Mouse (Mus musculus) frontal cortex, postnatal 36 days (tissue): ENCODE results near the gene Smchd1.

Experiments
- DNase-seq, 2 experiments: peaks; one replicate each; pipeline ENCODE4 v3.0.0; 2022; ENCODE audit warnings: low spot score in 2 of 2

Gene Smchd1

DNA sequence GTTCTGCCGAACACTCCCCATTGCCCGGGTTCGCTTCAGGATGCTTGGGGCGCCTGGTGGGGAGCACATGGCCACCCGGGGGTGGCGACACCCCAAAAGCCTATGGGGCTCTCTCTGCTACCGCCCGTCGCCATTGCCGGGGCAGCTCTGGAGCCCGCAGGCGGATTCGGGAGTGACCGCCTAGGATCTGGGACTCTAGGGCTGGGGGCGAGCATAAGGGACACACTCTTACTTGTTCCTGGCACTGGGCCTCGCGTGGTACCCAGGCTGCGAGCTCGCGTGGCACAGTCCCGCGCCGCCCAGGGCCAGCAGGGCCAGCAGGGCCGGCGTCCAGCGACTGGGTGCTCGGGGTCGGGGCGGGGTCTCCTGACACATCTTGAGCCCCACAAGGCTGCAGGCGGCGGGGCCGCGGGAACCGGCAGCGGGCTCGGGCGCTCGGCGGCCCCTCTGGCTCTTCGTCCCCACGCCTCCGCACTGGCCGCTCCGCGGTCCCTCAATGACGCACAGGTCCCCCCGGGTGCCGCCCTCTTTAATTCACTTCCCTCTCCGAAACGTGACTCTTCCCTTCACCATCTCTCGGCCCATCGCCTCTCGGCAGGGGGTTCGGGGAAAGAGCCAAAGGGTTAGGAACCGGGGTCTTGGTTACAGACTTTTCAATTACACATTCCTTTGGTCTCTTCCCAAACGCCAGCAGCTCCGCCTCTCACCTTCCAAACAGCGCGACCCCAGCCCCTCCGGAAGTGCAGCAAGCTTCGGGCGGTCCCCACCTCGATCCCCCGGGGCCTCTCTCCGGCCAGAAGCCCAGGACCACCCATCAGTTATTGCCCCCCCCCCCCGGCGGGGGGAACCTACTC is 164.4 kb downstream of the Smchd1 start:
- DNase-seq, result no peak

DNA sequence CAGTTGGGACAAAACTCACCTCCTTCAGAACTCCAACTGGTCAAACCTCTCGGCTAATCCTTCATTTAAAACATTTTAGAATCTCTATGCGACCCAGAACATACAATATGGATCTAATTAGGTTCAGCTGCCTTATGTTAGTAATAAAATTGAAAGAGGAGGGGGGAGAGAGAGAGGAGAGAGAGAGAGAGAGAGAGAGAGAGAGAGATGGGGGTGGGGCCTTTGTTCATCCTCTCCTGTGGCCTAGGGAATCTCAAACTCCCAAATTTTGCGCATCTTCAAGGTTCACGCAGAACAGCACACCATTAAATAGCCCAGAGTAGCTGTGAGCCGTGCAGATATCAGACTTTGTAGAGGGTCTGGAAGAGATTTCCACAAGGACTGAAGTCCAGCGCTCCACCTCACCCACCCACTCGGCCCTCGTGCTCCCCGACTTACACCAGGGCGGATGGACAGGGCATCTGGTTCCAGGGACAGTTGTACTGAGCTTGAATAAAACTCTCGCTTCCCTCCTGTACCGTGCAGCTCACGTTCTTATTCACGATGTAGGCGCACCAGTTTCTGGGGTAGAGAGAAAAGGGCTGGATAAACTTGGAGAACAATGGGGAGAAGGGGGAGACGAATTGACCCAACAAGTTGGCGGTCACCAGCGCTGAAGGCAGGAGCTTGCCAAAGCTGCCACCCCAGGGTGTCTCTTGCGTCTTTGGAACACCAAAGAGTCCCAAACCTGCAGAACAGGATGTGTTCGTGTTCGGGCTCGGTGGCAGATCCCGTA is 165.2 kb downstream of the Smchd1 start:
- no peak for DNase-seq

DNA sequence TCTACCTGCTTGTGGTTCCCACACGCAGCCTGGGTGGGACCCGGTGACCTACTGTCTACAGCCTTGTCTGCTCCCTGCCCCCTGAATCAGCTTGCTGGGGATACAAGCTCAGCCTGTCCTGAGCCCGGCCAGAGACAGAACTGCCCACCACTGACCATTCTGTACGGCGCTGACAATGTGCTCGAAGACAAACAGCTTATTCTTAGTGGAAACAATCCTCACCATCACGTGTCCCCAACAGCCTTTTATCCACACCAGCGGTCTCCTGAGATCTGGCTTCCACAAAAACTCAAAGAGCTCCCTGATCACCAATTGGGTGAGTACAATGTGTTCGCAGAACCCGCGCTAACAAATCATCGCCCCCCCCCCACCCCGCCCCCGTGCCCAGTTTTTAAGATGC is 166.0 kb downstream of the Smchd1 start:
- no peak for DNase-seq

DNA sequence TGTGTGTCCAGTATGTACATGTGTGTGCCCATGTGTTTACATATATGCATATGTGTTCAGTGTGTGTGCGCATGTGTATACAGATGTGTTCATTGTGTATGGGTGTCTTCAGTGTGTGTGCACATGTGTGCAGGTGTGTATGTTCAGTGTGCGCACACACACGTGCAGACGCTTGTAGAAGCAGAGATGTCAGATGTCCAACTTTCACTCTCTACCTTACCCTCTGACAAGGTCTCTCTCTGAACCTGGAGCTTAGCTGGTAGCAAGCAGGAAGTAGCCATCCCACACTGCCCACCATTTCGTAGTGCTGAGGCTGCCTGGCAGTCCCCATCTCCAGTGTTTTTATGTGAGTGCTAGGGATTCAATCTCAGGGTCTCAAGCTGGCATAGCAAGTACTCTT is 166.8 kb downstream of the Smchd1 start:
- no peak for DNase-seq

DNA sequence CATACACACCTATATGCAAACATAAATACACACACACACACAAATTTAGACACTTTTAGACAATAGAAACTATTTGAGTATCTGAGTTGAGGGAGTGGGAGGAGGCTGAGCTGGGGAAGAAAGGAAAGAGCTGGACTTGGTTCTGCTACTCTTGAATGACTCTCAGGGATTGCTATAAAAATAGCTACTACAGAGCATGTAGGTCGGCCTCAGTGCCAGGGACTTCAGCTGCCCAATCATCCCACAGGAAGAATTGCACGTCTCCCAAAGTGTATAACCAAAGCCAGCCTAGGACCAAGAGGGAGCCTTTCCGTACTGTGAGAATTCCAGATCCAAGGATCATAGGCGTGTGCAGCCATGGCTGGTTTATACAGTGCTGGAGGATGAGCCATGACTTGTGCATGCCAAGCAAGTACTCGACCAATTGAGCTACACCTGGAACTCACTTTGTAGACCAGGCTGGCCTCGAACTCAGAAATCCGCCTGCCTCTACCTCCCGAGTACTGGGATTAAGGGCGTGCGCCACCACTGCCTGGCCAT is 167.8 kb downstream of the Smchd1 start:
- no peak for DNase-seq

DNA sequence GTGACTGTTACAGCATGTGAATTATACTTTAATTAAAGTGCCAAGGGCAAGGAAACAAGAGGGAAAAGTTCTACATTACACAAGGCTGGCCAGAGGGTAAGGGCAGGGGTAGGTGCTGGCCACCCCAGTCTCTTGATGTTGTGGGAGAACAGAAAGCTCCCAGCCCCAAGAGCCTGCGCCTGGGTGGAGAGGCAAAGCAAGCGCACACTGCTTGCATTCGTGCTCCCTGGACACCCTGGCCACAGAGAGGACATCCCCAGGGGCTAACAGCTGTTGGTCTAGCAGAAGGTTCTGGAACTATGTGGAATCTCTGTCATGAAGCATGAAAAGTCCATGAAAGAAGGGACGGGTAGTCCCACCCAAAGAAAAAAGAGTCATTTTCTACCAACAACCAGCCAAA is 168.4 kb downstream of the Smchd1 start:
- DNase-seq, result no peak

DNA sequence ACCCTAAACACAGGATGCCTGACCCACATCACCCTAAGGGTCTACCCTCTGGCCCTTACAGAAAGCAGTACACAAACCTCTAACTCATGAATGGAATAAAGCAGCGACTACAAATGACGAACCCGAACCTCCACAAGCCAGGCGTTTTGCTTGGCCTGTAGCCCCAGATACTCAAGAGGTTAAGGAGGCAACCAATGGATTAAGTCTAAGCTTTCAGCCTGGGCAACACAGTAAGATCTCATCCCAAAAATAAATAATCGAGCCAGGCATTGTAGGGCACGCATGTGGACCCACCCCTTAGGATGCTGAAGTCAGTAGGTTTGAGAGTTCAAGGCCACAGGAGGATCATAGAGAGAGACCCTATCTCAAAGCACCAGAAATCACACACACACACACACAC is 169.1 kb downstream of the Smchd1 start:
- no peak for DNase-seq

DNA sequence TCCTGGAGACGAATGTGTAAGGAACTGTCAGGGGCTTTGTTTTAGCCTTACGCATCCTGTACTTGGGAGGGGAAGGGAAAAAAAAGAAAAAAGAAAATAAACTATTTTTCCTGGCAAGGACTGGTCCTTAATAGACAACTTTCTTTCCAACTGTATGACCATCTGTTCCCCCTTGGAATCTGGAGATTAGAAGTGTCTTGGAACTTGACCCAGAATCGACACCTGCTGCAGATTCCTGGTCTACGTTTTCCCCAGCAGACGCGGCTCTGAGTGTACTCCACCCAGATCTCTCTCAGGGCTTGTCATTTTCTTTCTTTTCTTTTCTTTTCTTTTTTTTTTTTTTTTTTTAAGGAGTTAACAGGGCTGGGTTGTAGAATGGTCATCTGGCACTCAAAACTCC is 171.7 kb downstream of the Smchd1 start:
- no peak for DNase-seq

DNA sequence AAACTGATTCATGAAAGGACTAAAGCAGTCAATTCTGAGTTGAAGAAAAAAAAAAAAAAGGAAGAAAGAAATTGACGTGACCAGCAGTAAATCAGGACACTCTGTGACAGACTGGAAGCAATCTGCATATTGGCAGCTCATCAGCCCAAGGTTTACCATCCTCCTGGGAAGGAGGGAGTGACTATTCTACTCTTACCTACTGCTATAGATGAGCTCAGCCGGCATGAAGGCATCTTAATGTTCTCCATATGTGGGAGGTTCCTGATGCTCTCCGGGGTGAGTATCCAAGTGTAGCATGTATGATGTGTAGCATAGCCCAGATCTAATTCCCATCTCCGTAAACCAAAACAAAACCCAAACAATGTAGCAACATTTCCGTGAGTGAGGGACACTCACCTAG is 173.7 kb downstream of the Smchd1 start:
- no peak for DNase-seq

DNA sequence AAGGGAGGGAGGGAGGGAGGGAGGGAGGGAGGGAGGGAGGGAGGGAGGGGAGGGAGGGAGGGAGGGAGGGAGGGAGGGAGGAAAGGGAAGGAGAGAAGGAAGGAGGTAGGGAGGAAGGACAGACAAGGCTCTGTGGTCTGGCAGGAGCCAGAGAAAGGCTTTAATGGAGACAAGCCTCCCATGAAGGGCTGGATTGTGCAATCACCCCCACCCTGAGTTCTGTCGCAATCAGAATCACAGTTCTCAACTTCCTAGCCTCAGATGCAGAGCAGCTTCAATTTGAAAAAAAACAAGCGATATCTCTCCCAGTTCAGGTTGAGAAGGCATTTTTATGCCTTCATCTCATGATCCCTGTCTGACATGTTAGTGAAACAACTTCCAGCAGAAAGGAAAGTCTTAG is 174.8 kb downstream of the Smchd1 start:
- DNase-seq, result no peak

DNA sequence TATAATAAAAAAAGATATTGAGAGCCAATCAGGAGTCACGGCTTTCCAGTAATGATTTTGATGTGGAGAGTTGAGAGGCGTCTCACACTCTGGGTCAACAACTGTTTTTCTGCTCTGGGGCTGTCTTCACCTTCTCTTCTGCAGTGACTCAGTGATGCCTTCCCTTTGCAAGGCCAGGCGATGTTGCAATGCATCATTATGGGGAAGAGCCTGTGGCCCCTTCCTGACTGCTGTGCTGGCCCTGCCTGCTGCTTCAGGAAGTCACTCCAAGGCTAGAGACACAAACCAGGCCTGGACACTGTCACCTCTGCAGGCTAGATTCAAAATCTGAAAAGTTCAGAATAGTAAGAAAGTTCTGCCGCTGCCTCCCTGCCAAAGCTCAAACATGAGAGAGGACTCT is 175.3 kb downstream of the Smchd1 start:
- DNase-seq, result no peak

DNA sequence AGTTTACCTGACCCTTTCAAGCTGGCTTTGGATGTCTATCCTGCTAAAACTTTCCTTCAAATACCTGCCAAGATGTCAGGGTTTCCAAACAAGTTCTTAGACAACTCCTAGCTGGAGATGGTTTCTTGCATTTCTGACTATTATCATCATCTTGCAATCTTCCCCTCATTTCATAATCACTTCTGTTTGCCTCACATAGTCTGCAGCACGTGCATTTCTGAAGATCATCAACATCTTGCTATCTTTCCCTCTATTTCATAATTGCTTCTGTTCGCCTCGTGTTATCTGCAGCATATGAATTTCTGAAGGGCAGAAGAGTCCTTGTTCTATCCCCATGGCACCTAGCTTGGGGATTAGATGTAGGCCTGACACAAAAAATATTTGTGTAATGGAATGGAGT is 180.6 kb downstream of the Smchd1 start:
- DNase-seq, result no peak
